Mouse (Mus musculus) CD8-positive naive resting alpha-beta T cell, adult 57 days (primary cell): ENCODE measurements around the gene Pdcl3. TPM values are rescaled to one million over a fixed set of nuclear protein-coding genes. Genes with fewer than 3 reads are reported as not detected.

Experiments used
- total RNA-seq: library from RNA; stranded (reverse); gene quantifications from one replicate; pipeline ENCODE4 v1.2.4, GENCODE M21; 2023

Gene Pdcl3
- 33.4 TPM for total RNA-seq

DNA sequence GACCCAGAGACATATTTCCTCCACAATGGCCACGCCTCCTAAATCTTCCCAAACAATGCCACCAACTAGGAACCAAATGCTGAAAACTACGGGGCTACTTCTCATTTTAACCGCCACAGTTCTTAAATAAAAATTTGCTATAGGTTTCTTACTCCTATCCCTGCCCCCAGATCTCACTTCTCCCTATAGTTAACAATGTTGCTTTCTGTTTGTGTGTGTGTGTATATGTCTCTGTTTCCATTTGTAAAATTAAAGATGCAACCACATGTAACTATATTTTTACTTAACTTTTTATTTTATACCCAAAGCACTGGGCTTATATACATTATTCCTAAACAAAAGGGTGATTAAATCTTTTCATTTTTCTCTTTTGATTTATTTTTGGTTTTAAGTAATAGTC, at the start of gene Pdcl3:
Gene Pdcl3 (plus strand): TSS at position 301 of the 400 bp plus-strand sequence.

GRCm38 (mm10) chr1:38938849-38939248, 46.6 kb upstream of the Pdcl3 start, which contains the start of gene Nms:
Gene Nms, plus strand, starts transcription at chr1:38939149.

Other genes with a start within 250 kb of the Pdcl3 start
- not detected for gene Lonrf2, start 148.9 kb upstream of the Pdcl3 start, total RNA-seq
- 26.3 TPM for gene Chst10, start 87.4 kb upstream of the Pdcl3 start, total RNA-seq
- not detected for gene Nms, start 46.5 kb upstream of the Pdcl3 start, total RNA-seq
- gene Npas2, start 208.1 kb downstream of the Pdcl3 start, total RNA-seq, result 0.73 TPM